Mouse (Mus musculus): ENCODE data around the gene Smtnl1. TPM values are rescaled to one million over a fixed set of nuclear protein-coding genes. Genes with fewer than 3 reads are reported as not detected.
A peak's percentile ranks its signal among the peaks of the same experiment; 100 is the strongest.
"Not testable (repeated sequence)": the region's sequence is repeated elsewhere in the genome, so short reads cannot be mapped to it uniquely, and the experiment has no call there.

The Smtnl1 gene
- polyA plus RNA-seq, 2 experiments = 0.24 to 0.55 TPM

- ATAC-seq (ENCODE audit: low FRiP score, low read depth) (peak; percentile 86), DNase-seq (ENCODE audit: low spot score) (peak; percentile 91)
- peak overlapping the region; percentile 23 for H3K4me3 ChIP-seq (replicated peaks; ENCODE audit: low read length)
- H3K9me3 ChIP-seq (ENCODE audit: control insufficient read depth, low read length) = no peaks in the 10 kb centered on the region
- H3K27me3 ChIP-seq (ENCODE audit: control insufficient read depth, insufficient read depth, low read length) = no peaks in the 10 kb centered on the region
- TF ChIP-seq POLR2A (IDR thresholded peaks at IDR 0.05; ENCODE audit: borderline replicate concordance, extremely low read depth, insufficient read depth, insufficient read length) = no peak
- H3K4me2 ChIP-seq (replicated peaks; ENCODE audit: low read depth, low read length, severe bottlenecking) = peak overlapping the region; percentile 42
- H3K9ac ChIP-seq (ENCODE audit: low read depth, low read length, severe bottlenecking) = peak overlapping the region; percentile 32; the same call in 1 of the 2 replicates
- H3K36me3 ChIP-seq (ENCODE audit: control insufficient read depth, insufficient read depth, low read length) = no peaks in the 10 kb centered on the region
- no peak overlapping the region for H3K27ac ChIP-seq (replicated peaks; ENCODE audit: low read depth, low read length)
- H3K4me1 ChIP-seq (ENCODE audit: control insufficient read depth, insufficient read depth, low read length) = peaks cover 4% of the 10 kb centered on the region; the same call in 1 of the 2 replicates
- 28% methylated on average over 26 of the region's 26 CpGs for WGBS
Measured at GRCm38 (mm10) chr2:84810886-84811577, 11.4 kb downstream of the Smtnl1 start.

GRCm38 (mm10) chr2:84810526-84810885 is 11.9 kb downstream of the Smtnl1 start:
- no peaks in the 10 kb centered on the region for H3K9me3 ChIP-seq (ENCODE audit: control insufficient read depth, low read length)
- peaks cover 4% of the 10 kb centered on the region; the same call in 1 of the 2 replicates for H3K4me1 ChIP-seq (ENCODE audit: control insufficient read depth, insufficient read depth, low read length)
- H3K27ac ChIP-seq (replicated peaks; ENCODE audit: low read depth, low read length) = no peak overlapping the region
- TF ChIP-seq POLR2A (IDR thresholded peaks at IDR 0.05; ENCODE audit: borderline replicate concordance, extremely low read depth, insufficient read depth, insufficient read length) = no peak
- no peak for ATAC-seq (ENCODE audit: low FRiP score, low read depth)
- H3K4me3 ChIP-seq (replicated peaks; ENCODE audit: low read length) = no peak overlapping the region
- no peak overlapping the region for H3K9ac ChIP-seq (ENCODE audit: low read depth, low read length, severe bottlenecking)
- H3K36me3 ChIP-seq (ENCODE audit: control insufficient read depth, insufficient read depth, low read length) = no peaks in the 10 kb centered on the region
- no peaks in the 10 kb centered on the region for H3K27me3 ChIP-seq (ENCODE audit: control insufficient read depth, insufficient read depth, low read length)
- H3K4me2 ChIP-seq (replicated peaks; ENCODE audit: low read depth, low read length, severe bottlenecking) = peak overlapping the region; percentile 42
- WGBS = 78% methylated on average over 6 of the region's 6 CpGs
- no peak for DNase-seq (ENCODE audit: low spot score)

GRCm38 (mm10) chr2:84809330-84809729 is 13.1 kb downstream of the Smtnl1 start:
- Histone ChIP-seq H3K4me1 (ENCODE audit: control insufficient read depth, insufficient read depth, low read length) (peaks cover 4% of the 10 kb centered on the region; the same call in 1 of the 2 replicates), H3K27me3 (ENCODE audit: control insufficient read depth, insufficient read depth, low read length) (no peaks in the 10 kb centered on the region), H3K4me2 (replicated peaks; ENCODE audit: low read depth, low read length, severe bottlenecking) (no peak overlapping the region), H3K4me3 (replicated peaks; ENCODE audit: low read length) (no peak overlapping the region), H3K9me3 (ENCODE audit: control insufficient read depth, low read length) (no peaks in the 10 kb centered on the region), H3K36me3 (ENCODE audit: control insufficient read depth, insufficient read depth, low read length) (no peaks in the 10 kb centered on the region), H3K9ac (ENCODE audit: low read depth, low read length, severe bottlenecking) (no peak overlapping the region), H3K27ac (replicated peaks; ENCODE audit: low read depth, low read length) (no peak overlapping the region)
- ATAC-seq (ENCODE audit: low FRiP score, low read depth) = no peak
- no peak for TF ChIP-seq POLR2A (IDR thresholded peaks at IDR 0.05; ENCODE audit: borderline replicate concordance, extremely low read depth, insufficient read depth, insufficient read length)
- DNase-seq (ENCODE audit: low spot score) = no peak

- H3K36me3 ChIP-seq (ENCODE audit: control insufficient read depth, insufficient read depth, low read length) = no peaks in the 10 kb centered on the region
- H3K4me1 ChIP-seq (ENCODE audit: control insufficient read depth, insufficient read depth, low read length) = peaks cover 4% of the 10 kb centered on the region; the same call in 1 of the 2 replicates
- no peak for ATAC-seq (ENCODE audit: low FRiP score, low read depth)
- no peak for DNase-seq (ENCODE audit: low spot score)
- 53% methylated on average over 5 of the region's 5 CpGs for WGBS
- H3K4me2 ChIP-seq (replicated peaks; ENCODE audit: low read depth, low read length, severe bottlenecking) = no peak overlapping the region
- no peaks in the 10 kb centered on the region for H3K27me3 ChIP-seq (ENCODE audit: control insufficient read depth, insufficient read depth, low read length)
- H3K4me3 ChIP-seq (replicated peaks; ENCODE audit: low read length) = no peak overlapping the region
- H3K9ac ChIP-seq (ENCODE audit: low read depth, low read length, severe bottlenecking) = no peak overlapping the region
- no peaks in the 10 kb centered on the region for H3K9me3 ChIP-seq (ENCODE audit: control insufficient read depth, low read length)
- no peak overlapping the region for H3K27ac ChIP-seq (replicated peaks; ENCODE audit: low read depth, low read length)
- TF ChIP-seq POLR2A (IDR thresholded peaks at IDR 0.05; ENCODE audit: borderline replicate concordance, extremely low read depth, insufficient read depth, insufficient read length) = no peak
Measured at GRCm38 (mm10) chr2:84806546-84806945, 15.9 kb downstream of the Smtnl1 start.

- no peak for ATAC-seq (ENCODE audit: low FRiP score, low read depth)
- H3K4me2 ChIP-seq (replicated peaks; ENCODE audit: low read depth, low read length, severe bottlenecking) = no peak overlapping the region
Measured at GRCm38 (mm10) chr2:84803963-84804362, 18.5 kb downstream of the Smtnl1 start.

GRCm38 (mm10) chr2:84801223-84801622 is 21.2 kb downstream of the Smtnl1 start:
- not testable (repeated sequence) for H3K9me3 ChIP-seq (ENCODE audit: control insufficient read depth, low read length); H3K27ac ChIP-seq (replicated peaks; ENCODE audit: low read depth, low read length); H3K4me1 ChIP-seq (ENCODE audit: control insufficient read depth, insufficient read depth, low read length); H3K9ac ChIP-seq (ENCODE audit: low read depth, low read length, severe bottlenecking); H3K4me3 ChIP-seq (replicated peaks; ENCODE audit: low read length); H3K27me3 ChIP-seq (ENCODE audit: control insufficient read depth, insufficient read depth, low read length); DNase-seq (ENCODE audit: low spot score); H3K4me2 ChIP-seq (replicated peaks; ENCODE audit: low read depth, low read length, severe bottlenecking); ATAC-seq (ENCODE audit: low FRiP score, low read depth); H3K36me3 ChIP-seq (ENCODE audit: control insufficient read depth, insufficient read depth, low read length)
- whole genome bisulfite sequencing = 74% methylated on average over 5 of the region's 5 CpGs

More at GRCm38 (mm10) chr2:84803963-84804362, 18.5 kb downstream of the Smtnl1 start:
- DNase-seq (ENCODE audit: low spot score) = no peak
- Histone ChIP-seq H3K27me3 (ENCODE audit: control insufficient read depth, insufficient read depth, low read length) (no peaks in the 10 kb centered on the region), H3K4me1 (ENCODE audit: control insufficient read depth, insufficient read depth, low read length) (no peaks in the 10 kb centered on the region), H3K9me3 (ENCODE audit: control insufficient read depth, low read length) (no peaks in the 10 kb centered on the region), H3K36me3 (ENCODE audit: control insufficient read depth, insufficient read depth, low read length) (no peaks in the 10 kb centered on the region), H3K4me3 (replicated peaks; ENCODE audit: low read length) (no peak overlapping the region), H3K27ac (replicated peaks; ENCODE audit: low read depth, low read length) (no peak overlapping the region), H3K9ac (ENCODE audit: low read depth, low read length, severe bottlenecking) (no peak overlapping the region)
- 92% methylated on average over 7 of the region's 7 CpGs for WGBS
- TF ChIP-seq POLR2A (IDR thresholded peaks at IDR 0.05; ENCODE audit: borderline replicate concordance, extremely low read depth, insufficient read depth, insufficient read length) = no peak

Data from limb, embryonic 14.5 days (tissue).